Mouse (Mus musculus) embryonic stem cell, embryonic (primary cell): ENCODE results near the gene Mmgt2.

Source experiments
- CTCF ChIA-PET, 4 experiments: fragments of 300-600 bp in 2 of 4; fragments of 350-600 bp in 2 of 4; sonication (Branson Sonifier 250); formaldehyde crosslinking; loops; one replicate each; lab custom pipeline; 2022; ENCODE audit warnings: inconsistent platforms in 2 of 4; lab: Charles Lee
- POLR2A ChIA-PET, 4 experiments: fragments of 300-600 bp in 2 of 4; fragments of 350-600 bp in 2 of 4; sonication (Branson Sonifier 250); formaldehyde crosslinking; loops; one replicate each; lab custom pipeline; 2022; ENCODE audit warnings: antibody characterized with exemption in 4 of 4, inconsistent platforms in 1 of 4; lab: Charles Lee

The Mmgt2 gene

GRCm38 (mm10) chr11:62648591-62649391 is at the start of gene Mmgt2:
TSS of gene Mmgt2 (plus strand) at chr11:62648664.
- ChIA-PET CTCF (interaction anchor here in 3 of 4 experiments (0.7 to 1.2 kb wide), 3 partner anchors 12 to 368 kb away, joined by 3 to 7 read pairs (median 3); no protein-coding TSS in a partner anchor), POLR2A (interaction anchor here (0.5 to 6.8 kb wide), 16 partner anchors 12 to 98 kb away, joined by 3 to 95 read pairs (median 8); partner anchors contain the start of gene Ubb (in 2 of the 4))

GRCm38 (mm10) chr11:62601732-62602618 is 46.5 kb upstream of the Mmgt2 start:
- POLR2A ChIA-PET = interaction anchor here (0.5 to 18.5 kb wide), 212 partner anchors 9 to 1525 kb away, joined by 3 to 754 read pairs (median 6); partner anchors contain the start of genes Ubb (in 4 of the 4), Cenpv (in 3 of the 4), Trpv2 (in 3 of the 4) and Tvp23b (in 3 of the 4)
- CTCF ChIA-PET = interaction anchor here in 2 of 4 experiments (0.7 to 4.1 kb wide), 6 partner anchors 9 to 89 kb away, joined by 3 to 23 read pairs (median 4); no protein-coding TSS in a partner anchor

GRCm38 (mm10) chr11:62602619-62603311 is 45.7 kb upstream of the Mmgt2 start:
- ChIA-PET POLR2A (interaction anchor here (0.5 to 18.5 kb wide), 253 partner anchors 8 to 1627 kb away, joined by 3 to 754 read pairs (median 5); partner anchors contain the start of genes Ubb (in 4 of the 4), Adora2b (in 3 of the 4), Cenpv (in 3 of the 4) and Trpv2 (in 3 of the 4)), CTCF (interaction anchor here in 3 of 4 experiments (0.7 to 4.1 kb wide), 8 partner anchors 8 to 90 kb away, joined by 3 to 23 read pairs (median 4); no protein-coding TSS in a partner anchor)

DNA sequence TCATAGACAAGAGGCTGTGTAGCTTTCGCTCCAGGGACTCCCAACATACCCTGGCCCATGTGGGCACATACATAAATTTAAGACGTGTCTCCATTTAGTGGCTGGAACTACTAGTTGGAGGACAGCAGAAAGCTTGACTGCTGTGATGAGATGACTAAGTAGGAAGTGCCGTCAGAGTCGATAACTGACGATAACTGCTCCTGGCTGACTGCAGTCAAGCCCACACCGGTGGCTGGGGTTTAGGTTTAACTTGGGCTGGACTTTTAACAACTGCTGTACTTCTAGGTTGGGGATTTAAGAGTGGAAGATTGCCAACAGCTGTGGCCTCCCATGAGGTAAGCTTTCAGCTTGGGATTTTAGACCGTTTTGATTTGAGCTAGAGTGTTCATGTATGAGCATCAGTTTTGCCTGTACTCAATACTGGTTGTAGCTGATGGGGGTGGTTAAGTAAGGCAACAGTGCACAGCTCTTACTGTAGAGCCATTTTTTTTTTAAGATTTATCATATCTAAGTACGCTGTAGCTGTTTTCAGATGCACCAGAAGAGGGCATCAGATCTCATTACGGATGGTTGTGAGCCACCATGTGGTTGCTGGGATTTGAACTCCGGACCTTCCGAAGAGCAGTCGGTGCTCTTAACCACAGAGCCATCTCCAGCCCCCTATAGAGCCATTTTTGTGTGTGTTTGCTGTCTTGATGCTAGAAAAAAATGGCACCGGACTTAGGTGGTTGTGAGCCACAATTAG is 45.0 kb upstream of the Mmgt2 start:
- ChIA-PET POLR2A (interaction anchor here (0.6 to 18.5 kb wide), 222 partner anchors 7 to 1628 kb away, joined by 3 to 754 read pairs (median 6); partner anchors contain the start of genes Ubb (in 4 of the 4), Adora2b (in 3 of the 4), Cenpv (in 3 of the 4) and Trpv2 (in 3 of the 4)), CTCF (interaction anchor here in 3 of 4 experiments (0.8 to 4.1 kb wide), 5 partner anchors 10 to 72 kb away, joined by 3 to 23 read pairs (median 4); no protein-coding TSS in a partner anchor)

- ChIA-PET POLR2A (interaction anchor here (0.5 to 18.5 kb wide), 119 partner anchors 9 to 1350 kb away, joined by 3 to 754 read pairs (median 9); partner anchors contain the start of genes Ubb (in 4 of the 4), Cenpv (in 3 of the 4), Adora2b (in 2 of the 4) and Trpv2 (in 2 of the 4)), CTCF (interaction anchor here in 2 of 4 experiments (1.1 to 4.1 kb wide), 3 partner anchors 10 to 71 kb away, joined by 3 to 23 read pairs (median 8); no protein-coding TSS in a partner anchor)
These were observed 44.2 kb upstream of the Mmgt2 start for GRCm38 (mm10) chr11:62604123-62604706.

- POLR2A ChIA-PET = interaction anchor here (0.5 to 18.5 kb wide), 97 partner anchors 9 to 1572 kb away, joined by 3 to 754 read pairs (median 5); partner anchors contain the start of genes Ubb (in 4 of the 4), Cenpv (in 2 of the 4), Trpv2 (in 2 of the 4) and Fbxw10 (in 1 of the 4)
- CTCF ChIA-PET = interaction anchor here in 1 of 4 experiments (4.1 kb wide), 1 partner anchor 9 kb away, joined by 23 read pairs; no protein-coding TSS in a partner anchor
These were observed 43.4 kb upstream of the Mmgt2 start for GRCm38 (mm10) chr11:62604886-62605618.

DNA sequence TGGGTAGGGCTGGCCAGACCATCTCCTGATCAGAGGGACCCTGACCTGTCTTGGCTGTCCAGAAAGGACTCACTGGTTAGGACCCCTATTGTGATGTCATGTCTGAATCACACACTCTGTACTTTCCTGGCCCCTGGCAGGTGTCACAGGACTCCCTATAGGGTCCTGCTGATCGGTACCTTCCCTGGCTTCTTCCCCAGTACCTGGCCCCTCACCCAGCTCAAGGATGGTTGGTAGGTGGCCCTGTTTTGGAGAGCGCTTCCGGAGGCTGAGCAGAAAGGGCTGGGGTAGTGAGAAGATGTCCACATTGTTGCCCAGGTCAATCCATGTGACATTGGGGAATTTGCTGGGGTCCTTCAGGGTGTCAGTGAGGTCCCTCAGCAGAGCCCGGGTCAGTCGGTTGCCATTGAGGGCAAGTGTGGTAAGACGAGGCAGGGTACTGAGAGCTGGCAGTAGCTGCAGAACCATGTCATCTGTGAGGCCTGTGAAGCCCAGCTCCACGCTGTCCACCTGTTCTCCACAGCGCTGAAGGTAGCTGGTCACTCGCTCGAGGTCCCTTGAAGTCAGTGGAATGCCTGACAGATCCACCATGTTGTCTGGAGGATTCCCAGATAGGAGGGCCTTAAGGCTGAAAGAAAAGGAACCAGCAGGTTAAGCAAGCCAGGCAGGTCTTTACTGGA is 42.7 kb upstream of the Mmgt2 start:
- ChIA-PET POLR2A (interaction anchor here (0.5 to 18.5 kb wide), 122 partner anchors 8 to 1573 kb away, joined by 3 to 754 read pairs (median 5); partner anchors contain the start of genes Ubb (in 4 of the 4), Cenpv (in 2 of the 4), Trpv2 (in 2 of the 4) and Tvp23b (in 2 of the 4)), CTCF (interaction anchor here in 1 of 4 experiments (0.6 to 4.1 kb wide), 2 partner anchors 8 to 87 kb away, joined by 3 to 23 read pairs; no protein-coding TSS in a partner anchor)

GRCm38 (mm10) chr11:62606299-62607169 is 41.9 kb upstream of the Mmgt2 start:
- ChIA-PET CTCF (interaction anchor here in 2 of 4 experiments (0.6 to 1.1 kb wide), 3 partner anchors 69 to 87 kb away, joined by 3 to 6 read pairs (median 3); no protein-coding TSS in a partner anchor), POLR2A (interaction anchor here (0.5 to 18.5 kb wide), 114 partner anchors 7 to 1558 kb away, joined by 3 to 754 read pairs (median 5); partner anchors contain the start of genes Ubb (in 4 of the 4), Cenpv (in 2 of the 4), Adora2b (in 1 of the 4) and Cox10 (in 1 of the 4))

GRCm38 (mm10) chr11:62607170-62607951 is 41.1 kb upstream of the Mmgt2 start:
- ChIA-PET CTCF (interaction anchor here in 2 of 4 experiments (0.7 to 1.1 kb wide), 3 partner anchors 13 to 86 kb away, joined by 3 to 6 read pairs (median 4); no protein-coding TSS in a partner anchor), POLR2A (interaction anchor here (0.5 to 18.5 kb wide), 86 partner anchors 8 to 1472 kb away, joined by 3 to 754 read pairs (median 5); partner anchors contain the start of genes Ubb (in 4 of the 4), Cenpv (in 1 of the 4), Cox10 (in 1 of the 4) and Lrrc75a (in 1 of the 4))

GRCm38 (mm10) chr11:62607952-62608201 is 40.6 kb upstream of the Mmgt2 start:
- CTCF ChIA-PET = interaction anchor here in 2 of 4 experiments (0.7 to 1.1 kb wide), 2 partner anchors 13 to 85 kb away, joined by 4 to 6 read pairs; no protein-coding TSS in a partner anchor

DNA sequence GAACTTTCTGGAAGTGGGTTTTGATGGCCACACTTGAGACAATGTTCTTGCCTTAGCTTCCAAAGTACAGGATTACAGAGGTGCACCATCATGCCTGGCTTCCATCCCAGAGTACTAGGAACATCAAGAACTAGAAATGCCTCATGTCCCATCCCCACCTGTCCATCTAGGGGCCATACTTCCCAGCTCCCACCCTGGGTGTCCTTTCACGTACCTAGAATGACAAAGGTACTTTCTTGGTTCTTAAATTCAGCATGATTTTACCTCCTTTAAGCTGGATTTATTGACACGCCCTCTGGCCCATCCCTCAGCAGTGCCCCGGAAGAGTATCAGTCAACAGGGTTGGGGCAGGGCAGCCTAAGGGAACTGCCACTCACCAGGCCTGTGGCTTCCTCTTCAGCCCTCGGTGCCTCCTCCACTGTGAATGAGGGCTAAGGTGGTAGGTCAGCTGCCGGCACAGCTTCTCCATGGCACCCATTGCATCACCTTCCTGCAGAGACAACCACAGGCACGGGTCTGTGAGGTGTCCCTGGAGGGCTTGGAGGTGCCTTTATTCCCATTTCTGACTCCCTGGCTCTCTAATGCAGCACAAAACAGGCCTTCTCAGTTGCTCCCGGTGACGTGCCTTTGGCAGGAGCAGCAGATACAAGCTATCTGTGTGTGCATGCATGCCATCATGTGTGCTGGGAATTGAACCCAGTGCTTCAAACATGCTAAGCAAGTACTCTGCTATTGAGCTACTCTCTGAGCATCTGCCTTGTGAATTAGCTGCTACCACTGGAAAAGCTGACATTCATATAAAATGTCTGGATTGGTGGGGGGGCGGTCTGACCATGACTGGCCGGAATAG is 39.4 kb upstream of the Mmgt2 start:
- ChIA-PET POLR2A (interaction anchor here (0.5 to 18.5 kb wide), 52 partner anchors 9 to 265 kb away, joined by 3 to 754 read pairs (median 5); partner anchors contain the start of genes Ubb (in 3 of the 4), Cenpv (in 1 of the 4), Lrrc75a (in 1 of the 4) and Mmgt2 (in 1 of the 4)), CTCF (interaction anchor here in 2 of 4 experiments (0.5 to 0.6 kb wide), 2 partner anchors 29 to 55 kb away, joined by 4 to 11 read pairs; no protein-coding TSS in a partner anchor)

More at GRCm38 (mm10) chr11:62607952-62608201, 40.6 kb upstream of the Mmgt2 start:
- POLR2A ChIA-PET = interaction anchor here (0.6 to 18.5 kb wide), 56 partner anchors 9 to 669 kb away, joined by 3 to 754 read pairs (median 6); partner anchors contain the start of genes Ubb (in 4 of the 4), Cenpv (in 1 of the 4), Lrrc75a (in 1 of the 4) and Mmgt2 (in 1 of the 4)
